Mouse (Mus musculus) testis, postnatal 10 days (tissue): ENCODE measurements around the gene Nfkb1.

Experiments used
- DNase-seq: peaks from one replicate; pipeline ENCODE4 v3.0.0; 2021; ENCODE audit warnings: low spot score

The Nfkb1 gene

GRCm38 (mm10) chr3:135699523-135700264, 8.3 kb upstream of the Nfkb1 start:
- no peak for DNase-seq

GRCm38 (mm10) chr3:135698466-135698975, 7.2 kb upstream of the Nfkb1 start:
- no peak for DNase-seq

GRCm38 (mm10) chr3:135696262-135696661, 4.9 kb upstream of the Nfkb1 start:
- DNase-seq, result no peak

- no peak for DNase-seq
These were observed 1.7 kb upstream of the Nfkb1 start for GRCm38 (mm10) chr3:135692999-135693398.

- peak; percentile 73 for DNase-seq
These were observed 668 bp downstream of the Nfkb1 start for GRCm38 (mm10) chr3:135690568-135691190.

- DNase-seq, result no peak
These were observed 1.4 kb downstream of the Nfkb1 start for GRCm38 (mm10) chr3:135689773-135690567.

GRCm38 (mm10) chr3:135688970-135689772, 2.2 kb downstream of the Nfkb1 start:
- DNase-seq, result no peak

- DNase-seq, result no peak
These were observed 3.4 kb downstream of the Nfkb1 start for GRCm38 (mm10) chr3:135687965-135688364.

- DNase-seq, result no peak
These were observed 4.9 kb downstream of the Nfkb1 start for GRCm38 (mm10) chr3:135686419-135686818.

GRCm38 (mm10) chr3:135683275-135683674, 8.1 kb downstream of the Nfkb1 start:
- no peak for DNase-seq

- DNase-seq, result no peak
These were observed 9.1 kb downstream of the Nfkb1 start for GRCm38 (mm10) chr3:135682240-135682639.

GRCm38 (mm10) chr3:135681272-135681783, 10.0 kb downstream of the Nfkb1 start:
- DNase-seq, result no peak

- no peak for DNase-seq
These were observed 11.0 kb downstream of the Nfkb1 start for GRCm38 (mm10) chr3:135680213-135680843.

GRCm38 (mm10) chr3:135677064-135677463, 14.3 kb downstream of the Nfkb1 start:
- DNase-seq, result no peak

GRCm38 (mm10) chr3:135676364-135676763, 15.0 kb downstream of the Nfkb1 start:
- DNase-seq, result no peak

- DNase-seq, result no peak
These were observed 15.9 kb downstream of the Nfkb1 start for GRCm38 (mm10) chr3:135675480-135675879.

- DNase-seq, result no peak
These were observed 16.5 kb downstream of the Nfkb1 start for GRCm38 (mm10) chr3:135674716-135675392.

GRCm38 (mm10) chr3:135673695-135674094, 17.7 kb downstream of the Nfkb1 start:
- DNase-seq, result no peak

GRCm38 (mm10) chr3:135673041-135673440, 18.3 kb downstream of the Nfkb1 start:
- DNase-seq, result no peak

- DNase-seq, result no peak
These were observed 19.2 kb downstream of the Nfkb1 start for GRCm38 (mm10) chr3:135672135-135672534.
